Mouse (Mus musculus) megakaryocyte, embryonic 14.5 days (primary cell): ENCODE data around the gene Tor1b.

Source experiments
- FLI1 ChIP-seq: IDR thresholded peaks from 2 replicates; pipeline ENCODE4 v1.6.1; 2012; ENCODE audit warnings: low read length, inconsistent platforms, mixed read lengths
- GATA1 ChIP-seq: IDR thresholded peaks from 3 replicates; pipeline ENCODE4 v1.6.1; 2012; ENCODE audit warnings: mixed read lengths, low read length, inconsistent platforms, borderline replicate concordance

DNA sequence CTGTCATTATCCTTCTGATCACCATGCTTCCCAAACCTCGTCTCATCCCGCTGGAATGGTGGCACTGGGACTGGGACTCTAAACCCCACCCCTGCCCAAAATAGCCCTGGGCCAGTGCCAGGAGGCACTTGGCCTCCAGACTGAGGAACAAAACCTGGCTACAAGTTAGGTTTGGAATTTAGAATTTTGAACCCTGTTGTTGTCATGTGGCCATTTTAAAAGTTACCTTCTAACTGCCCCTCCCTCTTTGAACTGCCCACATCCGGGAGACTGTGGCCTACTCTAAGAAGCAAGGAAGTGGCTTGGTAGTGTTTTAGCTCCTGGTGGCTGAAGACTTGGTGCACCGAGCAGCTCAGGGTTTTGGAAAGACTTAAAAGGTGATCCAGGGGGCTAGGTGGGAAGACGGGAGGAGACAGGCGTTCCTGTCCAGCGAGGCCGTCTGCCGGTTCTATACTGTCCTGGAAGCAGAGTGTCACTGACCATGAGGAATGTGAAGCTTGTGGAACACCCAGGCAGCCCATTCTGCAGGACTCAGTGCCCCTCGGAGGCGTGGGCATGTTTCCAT lies 42.8 kb downstream of the Tor1b start:
- TF ChIP-seq GATA1 (no peak), FLI1 (no peak)
